24 mouse cellular contexts compared by ENCODE assay signal in genomic region chr15:89488611-89489117, GRCm38 (mm10). TPM values are rescaled to one million over a fixed set of nuclear protein-coding genes. Genes with fewer than 3 reads are reported as not detected.
"Had no signal": no experiment of that assay in that cellular context is flagged by ENCODE, and none has a peak within 500 bp of the region (broad histone marks: within the 10 kb centered on the region; RNA-seq: fewer than 3 reads in every experiment).

No protein-coding gene starts in this region.

- H3K4me1 ChIP-seq: limb, embryonic 13.5 days; liver, embryonic 13.5 days; neural tube, embryonic 13.5 days had no signal

- H3K4me3 ChIP-seq: layer of hippocampus, adult 2 months; limb, embryonic 10.5 days; limb, embryonic 13.5 days; liver, embryonic 13.5 days; neural tube, embryonic 13.5 days had no signal

- H3K27me3 ChIP-seq: limb, embryonic 13.5 days; neural tube, embryonic 13.5 days had no signal

- H3K36me3 ChIP-seq: limb, embryonic 10.5 days; limb, embryonic 13.5 days; liver, embryonic 13.5 days; neural tube, embryonic 13.5 days had no signal

- H3K27ac ChIP-seq: kidney, postnatal 0 days; layer of hippocampus, adult 2 months; limb, embryonic 10.5 days; limb, embryonic 13.5 days; liver, embryonic 13.5 days; neural tube, embryonic 13.5 days had no signal

- H3K4me2 ChIP-seq: limb, embryonic 13.5 days; liver, embryonic 13.5 days; midbrain, embryonic 11.5 days; neural tube, embryonic 13.5 days had no signal

- H3K9me3 ChIP-seq: limb, embryonic 10.5 days; limb, embryonic 13.5 days; liver, embryonic 13.5 days; neural tube, embryonic 13.5 days had no signal

- DNase-seq: kidney, adult 18-20 months; kidney, postnatal 25 days; layer of hippocampus, adult 9-11 months; liver; liver, embryonic 13.5 days; lung, adult 2 months; lung, postnatal 14 days; lung, postnatal 4 days; midbrain, embryonic 14.5 days; retina, postnatal 1 day; right cerebral cortex, postnatal 25 days; spleen, adult 18-20 months; thymus, adult 18-20 months; thymus, postnatal 4 days had no signal

- H3K9ac ChIP-seq: limb, embryonic 13.5 days; liver, embryonic 13.5 days; neural tube, embryonic 13.5 days had no signal

RNA-seq across cellular contexts. Expression of gene Gm44502, which starts 59.2 kb away (rescaled TPM):
- polyA plus RNA-seq: kidney, embryonic 14.5 days; kidney, postnatal 0 days; limb, embryonic 10.5 days; limb, embryonic 13.5 days; lung, adult 2 months; lung, embryonic 16.5 days; midbrain, embryonic 11.5 days; midbrain, embryonic 14.5 days; midbrain, postnatal 0 days; neural tube, embryonic 13.5 days; stomach, embryonic 16.5 days had no signal
